Mouse (Mus musculus): ENCODE results near the gene Sart3.

Sart3 gene

GRCm38 (mm10) chr5:113765641-113766526 lies 6.4 kb downstream of the Sart3 start:
- DNase-seq, result peak in 1 of 2 experiments; percentile 39

DNA sequence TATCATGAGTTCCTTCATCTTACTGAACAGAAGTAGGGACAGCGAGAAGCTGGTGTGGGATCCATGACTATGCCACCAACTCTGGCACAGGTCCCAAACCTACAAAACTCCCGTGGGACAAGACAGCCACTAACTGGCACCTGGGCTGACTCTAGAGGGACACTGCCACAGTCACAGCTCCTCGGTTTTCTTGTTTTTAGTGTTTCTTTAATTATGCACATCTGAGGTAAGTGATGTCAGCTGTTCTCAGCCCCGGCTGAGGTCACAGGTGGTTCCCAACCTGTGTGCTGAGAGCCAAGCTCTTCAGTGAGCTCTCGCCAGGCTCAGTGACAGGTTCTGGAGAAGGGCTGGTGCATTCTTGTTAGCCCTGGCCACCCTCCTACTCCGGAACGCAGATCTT lies 7.9 kb downstream of the Sart3 start:
- no peak for DNase-seq

DNA sequence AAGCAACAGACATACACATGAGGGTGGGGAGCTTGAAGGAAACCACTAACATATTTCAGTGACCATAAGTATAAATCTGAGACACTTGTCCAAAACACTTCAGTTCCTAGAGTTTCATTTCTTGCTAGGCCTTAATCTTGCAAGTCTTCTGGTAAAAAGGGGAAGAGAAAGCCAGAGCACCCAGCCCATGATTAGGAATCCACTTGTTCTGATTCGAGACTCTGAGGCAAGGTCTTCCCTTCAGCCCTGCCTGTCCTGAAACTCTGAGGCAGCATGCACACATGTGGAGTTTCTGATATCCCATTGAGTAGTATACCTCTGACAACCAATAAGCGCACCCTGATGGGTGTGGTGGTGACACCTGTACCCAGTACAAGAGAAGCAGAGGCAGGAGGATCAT lies 10.7 kb downstream of the Sart3 start:
- DNase-seq, result no peak

GRCm38 (mm10) chr5:113755347-113756030 lies 16.8 kb downstream of the Sart3 start:
- peak in 1 of 2 experiments; percentile 66 for DNase-seq

- no peak for DNase-seq
Observed at GRCm38 (mm10) chr5:113751521-113752157, 20.7 kb downstream of the Sart3 start.

DNA sequence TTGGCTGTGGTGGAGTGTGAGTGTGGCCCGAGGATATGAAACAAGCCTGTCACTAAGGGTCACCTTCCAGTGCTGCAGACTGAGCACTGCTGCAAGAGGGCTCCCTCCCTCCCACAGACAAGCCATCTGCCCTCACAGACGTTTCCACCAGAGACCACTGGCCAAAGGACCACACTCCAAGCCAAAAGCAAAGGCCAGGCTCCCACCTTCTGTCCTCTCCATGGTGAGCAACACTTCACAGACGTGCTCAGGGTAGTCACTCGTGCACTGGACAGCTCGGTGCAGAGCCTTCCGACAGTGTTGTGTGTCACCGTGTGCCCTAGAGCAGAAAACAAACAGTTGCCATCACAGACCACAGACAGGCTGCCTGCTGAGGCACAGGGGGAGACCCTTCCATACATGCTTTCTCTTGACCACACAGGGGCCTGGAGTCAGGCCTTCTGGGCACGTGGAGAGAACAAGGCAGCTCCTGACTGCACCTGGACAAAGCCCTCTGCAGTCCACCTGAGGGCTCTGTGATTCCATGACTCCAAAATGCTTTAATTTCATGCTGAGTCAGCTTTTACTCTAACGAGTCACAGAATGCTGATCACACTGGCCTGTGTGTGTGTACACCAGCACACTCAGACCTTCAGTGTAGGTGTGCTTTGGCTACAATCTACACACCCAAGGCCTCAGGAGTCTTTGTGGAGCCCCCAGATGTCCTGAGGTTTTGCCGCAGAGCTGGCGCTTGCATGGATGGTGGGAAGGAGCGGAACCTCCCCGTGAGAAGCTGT lies 23.6 kb downstream of the Sart3 start:
- DNase-seq, result no peak

DNA sequence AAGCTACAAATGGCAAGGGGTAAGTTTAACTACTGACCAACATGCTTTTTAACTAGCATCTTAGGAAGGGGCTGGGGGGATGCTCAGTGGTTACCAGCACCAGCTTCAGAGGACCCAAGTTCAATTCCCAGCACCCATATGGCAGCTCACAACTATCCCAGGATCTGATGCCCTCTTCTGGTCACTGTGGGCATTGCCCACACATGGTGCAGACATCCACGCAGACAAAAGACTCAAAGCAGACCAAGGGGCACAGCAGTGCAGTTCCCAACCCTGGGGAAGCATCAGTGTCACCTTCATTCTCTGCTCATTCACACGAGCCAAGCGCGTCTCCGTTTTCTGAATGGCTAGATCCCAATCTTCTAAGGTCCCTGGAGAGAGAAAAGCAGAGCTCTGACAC lies 24.7 kb downstream of the Sart3 start:
- no peak for DNase-seq

- DNase-seq, result no peak
Observed at GRCm38 (mm10) chr5:113737607-113738237, 34.6 kb downstream of the Sart3 start.

DNA sequence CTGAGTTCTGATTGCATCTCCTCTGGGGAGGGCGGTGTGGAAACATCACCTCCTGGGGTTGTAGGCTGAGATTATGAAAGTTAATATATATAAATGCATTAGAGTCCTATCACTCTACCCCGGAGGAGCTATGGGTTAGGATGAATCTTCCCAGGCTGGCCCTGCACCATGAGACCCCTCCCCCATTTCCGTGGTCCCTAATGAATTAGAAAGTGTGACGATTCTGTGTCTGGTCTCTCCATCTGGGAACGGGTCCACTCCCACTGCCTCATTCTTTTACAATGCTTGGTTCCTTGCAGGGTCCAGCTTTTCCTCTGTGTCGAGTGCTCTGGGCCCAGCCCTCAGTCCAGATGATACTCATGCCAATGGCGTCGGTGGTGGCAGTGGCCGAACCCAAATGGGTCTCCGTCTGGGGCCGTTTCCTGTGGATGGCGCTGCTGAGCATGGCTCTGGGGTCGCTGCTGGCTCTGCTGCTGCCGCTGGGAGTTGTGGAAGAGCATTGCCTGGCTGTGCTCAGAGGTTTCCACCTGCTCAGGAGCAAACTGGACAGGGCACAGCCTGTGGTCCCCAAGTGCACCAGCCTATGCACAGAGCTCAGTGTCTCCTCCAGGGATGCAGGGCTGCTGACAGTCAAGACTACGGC lies 35.7 kb downstream of the Sart3 start:
- peak in 1 of 2 experiments; percentile 29 for DNase-seq

DNA sequence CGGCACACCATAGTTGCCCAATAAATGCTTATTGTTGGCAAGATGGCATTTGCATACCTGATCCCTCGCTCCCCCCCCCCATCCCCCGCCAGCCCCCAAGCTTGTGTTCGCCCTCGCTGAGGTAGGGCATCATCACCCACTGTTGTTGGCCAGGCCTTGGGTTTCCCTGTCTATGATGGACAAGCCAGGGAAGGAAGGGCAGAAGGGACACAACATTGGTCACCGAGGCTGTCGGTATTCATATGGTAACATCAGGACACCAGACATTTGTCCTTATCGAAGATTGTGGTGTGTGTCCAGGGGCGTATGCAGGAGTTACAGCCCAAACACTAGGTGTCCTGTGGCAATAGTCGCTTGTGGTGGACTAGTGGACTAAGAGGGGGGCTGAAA lies 36.2 kb downstream of the Sart3 start:
- no peak for DNase-seq

- DNase-seq, result peak; percentile 94 to 97
Observed at GRCm38 (mm10) chr5:113735345-113736112, 36.8 kb downstream of the Sart3 start, which contains the start of gene Ficd. TSS of gene Ficd (plus strand) at chr5:113735803.

GRCm38 (mm10) chr5:113735023-113735344 lies 37.3 kb downstream of the Sart3 start:
- DNase-seq, result no peak

GRCm38 (mm10) chr5:113734376-113734775 lies 37.9 kb downstream of the Sart3 start:
- no peak for DNase-seq

DNA sequence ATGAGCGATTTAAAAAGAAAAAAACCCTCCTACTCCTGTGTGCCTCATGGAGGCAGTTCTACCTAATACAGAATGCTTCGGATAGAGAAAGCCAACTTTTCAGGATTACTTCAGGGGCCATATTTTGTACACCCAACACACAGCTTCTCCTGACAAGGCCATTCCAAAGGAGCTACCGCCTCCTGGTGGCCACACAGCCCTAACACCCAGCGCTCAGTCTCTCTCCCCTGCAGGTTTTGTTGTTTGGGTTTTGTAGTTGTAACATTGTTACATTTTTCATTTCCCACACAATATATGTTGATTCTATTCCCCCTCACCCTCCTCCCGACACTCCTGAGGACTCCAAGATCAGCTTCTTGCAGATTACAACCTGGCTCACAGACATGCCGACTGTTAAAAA lies 40.1 kb downstream of the Sart3 start:
- peak in 1 of 2 experiments; percentile 58 for DNase-seq

DNA sequence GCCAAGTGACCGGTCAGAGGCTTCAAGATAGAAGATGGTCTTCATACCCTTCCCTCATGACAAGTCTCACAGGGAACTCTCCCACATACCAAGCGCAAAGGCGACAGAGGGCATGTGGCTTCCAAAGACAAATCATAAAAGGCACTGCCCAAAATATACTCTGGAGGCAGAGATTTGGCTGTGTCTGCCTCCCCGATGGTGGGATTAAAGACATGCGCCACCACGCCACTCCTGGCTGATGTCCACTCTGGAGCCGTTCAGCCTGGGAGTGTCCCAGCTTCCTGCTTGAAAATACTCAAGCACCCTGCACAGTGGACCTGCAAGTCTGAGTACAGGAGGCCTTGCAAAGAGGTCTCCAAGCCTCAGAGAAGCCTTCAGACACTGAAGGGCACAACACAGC lies 41.1 kb downstream of the Sart3 start:
- DNase-seq, result no peak

- no peak for DNase-seq
Observed at GRCm38 (mm10) chr5:113730641-113731121, 41.6 kb downstream of the Sart3 start.

DNA sequence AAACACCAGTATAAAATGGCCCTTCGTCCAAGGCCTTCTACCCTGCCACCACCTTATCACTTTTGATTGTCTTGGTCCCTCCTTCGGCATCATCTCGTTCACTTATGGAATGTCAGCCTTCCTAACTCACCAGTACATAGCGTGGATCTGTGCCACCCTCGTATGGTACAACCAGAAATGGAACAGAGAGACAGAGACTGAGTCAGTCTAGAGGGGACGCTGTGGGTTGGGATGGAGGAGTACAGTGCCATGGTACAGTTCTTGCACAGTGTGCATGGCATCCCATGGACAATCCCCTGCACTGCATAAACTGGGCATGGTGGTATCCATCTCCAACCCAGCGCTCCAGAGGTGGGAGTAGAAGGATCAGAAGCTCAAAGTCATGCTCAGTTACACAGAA lies 43.6 kb downstream of the Sart3 start:
- no peak for DNase-seq

GRCm38 (mm10) chr5:113728011-113728410 lies 44.3 kb downstream of the Sart3 start:
- no peak for DNase-seq

DNA sequence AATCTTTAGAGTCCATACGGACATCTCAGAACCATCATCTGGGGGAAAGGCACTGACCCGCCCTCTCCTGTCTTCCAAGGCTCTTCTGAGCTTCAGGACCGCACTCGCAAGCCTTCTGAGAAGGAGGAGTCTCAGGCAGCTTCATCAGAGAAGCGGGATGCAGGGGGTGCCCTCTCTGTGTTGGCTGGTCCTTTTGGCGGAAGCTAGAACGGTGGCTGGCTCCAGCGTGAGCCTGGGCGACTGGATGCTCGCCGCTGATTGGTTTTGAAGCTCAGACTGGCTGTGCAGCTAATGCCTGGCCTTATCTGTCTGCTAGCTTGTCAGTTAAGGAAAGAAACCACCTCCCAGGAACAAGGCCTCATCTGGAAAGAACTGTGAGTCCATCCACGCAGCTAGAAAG lies 45.1 kb downstream of the Sart3 start:
- DNase-seq, result no peak

DNA sequence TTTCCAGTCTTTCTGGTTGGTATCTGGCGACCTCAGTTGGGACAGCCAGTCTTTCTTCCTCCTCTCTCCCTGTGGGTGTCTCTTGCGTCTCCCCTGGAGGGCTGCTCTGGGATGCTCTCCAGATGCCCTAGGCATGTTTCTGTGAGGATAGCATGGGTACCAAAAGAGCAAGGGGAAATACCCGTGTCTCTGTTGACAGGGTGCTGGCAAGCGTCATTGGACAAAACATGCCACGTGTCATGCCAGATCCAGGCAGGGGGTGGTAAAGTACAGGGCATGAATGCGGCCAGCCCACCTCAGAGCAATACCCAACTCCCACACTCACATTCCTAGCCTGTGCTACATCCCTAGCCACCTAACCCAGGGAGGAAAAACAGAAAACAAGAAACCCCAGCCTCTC lies 45.7 kb downstream of the Sart3 start:
- DNase-seq, result no peak

- DNase-seq, result no peak
Observed at GRCm38 (mm10) chr5:113725417-113725816, 46.9 kb downstream of the Sart3 start.

Data from lung, postnatal 4 days (tissue).